8 mouse cellular contexts compared by ENCODE assay signal in the genomic region with DNA sequence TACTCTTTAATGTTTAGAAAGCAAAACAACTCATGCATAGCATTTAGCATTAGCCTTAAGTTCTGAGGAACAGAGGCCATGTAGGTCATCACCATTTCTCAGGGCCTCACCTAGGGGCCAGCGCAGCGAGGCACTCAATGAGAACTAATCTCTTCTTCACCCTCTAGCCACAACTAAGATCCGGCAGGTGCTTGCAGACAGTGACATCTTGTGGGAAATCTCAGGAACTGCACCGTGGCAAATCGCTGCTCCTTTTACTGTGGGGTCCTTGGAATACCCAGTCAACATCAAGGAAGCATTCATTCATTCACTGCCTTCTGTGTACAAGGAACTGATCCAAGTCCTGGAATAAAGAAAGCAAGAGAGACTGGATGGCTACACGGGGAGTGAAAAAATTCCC. TPM values are rescaled to one million over a fixed set of nuclear protein-coding genes. Genes with fewer than 3 reads are reported as not detected.
DNase-seq lines count a peak whose midpoint lies in the region; ATAC-seq and TF ChIP-seq lines count a peak whose summit lies in the region.

No protein-coding gene starts in this region.

- no peak overlapping the region for H3K9ac ChIP-seq in ES-E14 (ENCODE audit: insufficient read depth, low read depth, low read length, poor library complexity, severe bottlenecking)

- intact Hi-C loops in heart, postnatal 10 days (cut with DNase I) = loop anchor here (1.0 to 5.0 kb wide), 3 partner anchors 91 to 215 kb away; no protein-coding TSS in a partner anchor

- peaks cover 28% of the 10 kb centered on the region for H3K36me3 ChIP-seq in ES-E14 (ENCODE audit: control insufficient read depth, insufficient read depth, low read length, poor library complexity, severe bottlenecking)

- H3K4me1 ChIP-seq in ES-E14 (ENCODE audit: control insufficient read depth in 2 of 2, insufficient read depth in 2 of 2, low read length in 2 of 2, poor library complexity in 1 of 2) = peaks cover 0 to 16% of the 10 kb centered on the region in 2 experiments; a peak in 2 of 4 replicates

- no peak for DNase-seq in ES-E14 (ENCODE audit: low read depth, low spot score)
- DNase-seq in adrenal gland, adult 8-10 months = peak; percentile 55
- peak; percentile 83 for DNase-seq in embryo, embryonic 9.5 days (ENCODE audit: extremely low spot score)
- peak; percentile 75 to 83 for DNase-seq in heart, postnatal 10 days
- DNase-seq in layer of hippocampus, adult 9-11 months = peak; percentile 44
- peak; percentile 46 for DNase-seq in right cerebral cortex, postnatal 14 days

- H3K9me3 ChIP-seq in ES-E14 (ENCODE audit: control insufficient read depth, insufficient read depth, low read depth, low read length) = no peaks in the 10 kb centered on the region

- H3K27ac ChIP-seq in ES-E14 (ENCODE audit: insufficient read depth, low read depth, low read length, poor library complexity, severe bottlenecking) = no peak overlapping the region

- no peak overlapping the region for H3K4me3 ChIP-seq in ES-E14 (ENCODE audit: insufficient read depth in 1 of 2, low read depth in 1 of 2, low read length in 2 of 2, poor library complexity in 1 of 2, severe bottlenecking in 1 of 2)

- in situ Hi-C loops in ES-E14 (cut with MboI; ENCODE audit: low sequenced_read_pairs in 2 of 2, unreplicated experiment in 2 of 2) = no loop called here

- ATAC-seq in megakaryocyte progenitor cell, adult 5-6 weeks (replicated peaks; ENCODE audit: poor library complexity) = peak; percentile 93
- ATAC-seq in inflammation-experienced regulatory T-cells, adult 6 months = no peak

TF ChIP-seq in ES-E14, 5 proteins besides CTCF, POLR2A, EP300 and RAD21:
- TF ChIP-seq ZNF384 (IDR thresholded peaks at IDR 0.05; ENCODE audit: low read depth, low read length) (0 out of 2 replicates have a peak, but pooled peaks have one; percentile 25), HCFC1 (IDR thresholded peaks at IDR 0.05; ENCODE audit: borderline replicate concordance, insufficient read depth, low read length) (peak; percentile 44; the same call in 1 of the 2 replicates), CHD2 (IDR thresholded peaks at IDR 0.05; ENCODE audit: low read depth, low read length) (no peak), ZC3H11A (IDR thresholded peaks at IDR 0.05; ENCODE audit: borderline replicate concordance, low read depth, low read length) (peak; percentile 87), MAFK (IDR thresholded peaks at IDR 0.05; ENCODE audit: insufficient read depth, low read depth, low read length) (no peak)
TF ChIP-seq in ES-E14: peak in this region for 3.

RNA-seq across cellular contexts. Expression of gene Epop, which starts 7.1 kb away (rescaled TPM):
- total RNA-seq in ES-E14 (2012; rRNA removed) = 100 and 109 TPM in 2 replicates
- 1 to 10 TPM; 2.1 to 5.4 (median 4.0) TPM for total RNA-seq in adrenal gland, adult 8-10 months (2022)
- 1 to 10 TPM in 1 of 2 experiments, under 1 TPM in 1; 0.57 to 1.0 TPM for total RNA-seq in heart, postnatal 10 days (2021)
- total RNA-seq in megakaryocyte progenitor cell, adult 5-6 weeks (2015) = 3.4 and 4.0 TPM in 2 replicates
- total RNA-seq in megakaryocyte progenitor cell, adult 5-6 weeks (2017) = 0.62 and 0.91 TPM in 2 replicates
- under 1 TPM; 0.24 to 0.48 (median 0.45) TPM for polyA plus RNA-seq in inflammation-experienced regulatory T-cells, adult 6 months (2017; shearing (Covaris generic))

RNA-seq across cellular contexts. Expression of gene Mllt6, which starts 40.8 kb away (rescaled TPM):
- 113 and 142 TPM in 2 replicates for total RNA-seq in ES-E14 (2012; rRNA removed)
- 10 to 100 TPM; 53.1 to 99.4 (median 71.8) TPM for total RNA-seq in adrenal gland, adult 8-10 months (2022)
- total RNA-seq in heart, postnatal 10 days (2021) = 10 to 100 TPM; 55.8 to 61.7 TPM
- 3.3 and 4.5 TPM in 2 replicates for total RNA-seq in megakaryocyte progenitor cell, adult 5-6 weeks (2015)
- total RNA-seq in megakaryocyte progenitor cell, adult 5-6 weeks (2017) = 5.8 and 7.2 TPM in 2 replicates
- polyA plus RNA-seq in inflammation-experienced regulatory T-cells, adult 6 months (2017; shearing (Covaris generic)) = 10 to 100 TPM; 13.4 to 17.0 (median 14.6) TPM

RNA-seq across cellular contexts. Expression of gene Srcin1, which starts 46.5 kb away (rescaled TPM):
- total RNA-seq in ES-E14 (2012; rRNA removed) = 2.4 and 4.1 TPM in 2 replicates
- total RNA-seq in adrenal gland, adult 8-10 months (2022) = 10 to 100 TPM; 10.7 to 37.6 (median 19.9) TPM
- under 1 TPM; 0.19 to 0.20 TPM for total RNA-seq in heart, postnatal 10 days (2021)
- 0.02 TPM in 1 of 2 replicates, not detected in the other for total RNA-seq in megakaryocyte progenitor cell, adult 5-6 weeks (2015)
- total RNA-seq in megakaryocyte progenitor cell, adult 5-6 weeks (2017) = not detected in 2 replicates
- not detected for polyA plus RNA-seq in inflammation-experienced regulatory T-cells, adult 6 months (2017; shearing (Covaris generic))

Comparison
In these comparisons a context has a peak if more than half of its experiments do, and no peak if none do; other contexts are left out.
1. RNA of gene Epop, which starts 7.1 kb away (total RNA-seq): 100 to 109 TPM in ES-E14; 2.1 to 5.4 TPM in adrenal gland, adult 8-10 months, 0.62 to 4.0 TPM in megakaryocyte progenitor cell, adult 5-6 weeks and 0.57 to 1.0 TPM in heart, postnatal 10 days; every median in the first group is over 10 times any median in the second.
2. RNA of gene Mllt6, which starts 40.8 kb away (total RNA-seq): 113 to 142 TPM in ES-E14, 53.1 to 99.4 TPM in adrenal gland, adult 8-10 months and 55.8 to 61.7 TPM in heart, postnatal 10 days; 3.3 to 7.2 TPM in megakaryocyte progenitor cell, adult 5-6 weeks; every median in the first group is over 4 times any median in the second.